Mouse (Mus musculus): Measurements from ENCODE around the gene Olfr1279. TPM values are rescaled to one million over a fixed set of nuclear protein-coding genes. Genes with fewer than 3 reads are reported as not detected.

The Olfr1279 gene
- not detected for polyA plus RNA-seq (2014; fragmentation: Illumina TruSeq; extraction: RNeasy Lipid Tissue Mini Kit (QIAGEN cat#74804))

GRCm38 (mm10) chr2:111300374-111300773 lies at the start of gene Olfr1279:
Olfr1279 (plus strand) TSS chr2:111300635.

GRCm38 (mm10) chr2:111254216-111254615 lies 46.2 kb upstream of the Olfr1279 start, which contains the start of gene Olfr1276:
Olfr1276 (plus strand) TSS chr2:111254516.

GRCm38 (mm10) chr2:111274006-111274405 lies 26.4 kb upstream of the Olfr1279 start, which contains the start of gene Olfr1277:
Olfr1277 (minus strand) TSS chr2:111274106.

GRCm38 (mm10) chr2:111289836-111290235 lies 10.6 kb upstream of the Olfr1279 start, which contains the start of gene Olfr1278:
Olfr1278 (plus strand) TSS chr2:111290136.

GRCm38 (mm10) chr2:111313717-111314116 lies 13.3 kb downstream of the Olfr1279 start, which contains the start of gene Olfr1280:
Olfr1280 (plus strand) TSS chr2:111314017.

GRCm38 (mm10) chr2:111326220-111326619 lies 25.8 kb downstream of the Olfr1279 start, which contains the start of gene Olfr1281:
Olfr1281 (plus strand) TSS chr2:111326520.

GRCm38 (mm10) chr2:111335976-111336375 lies 35.5 kb downstream of the Olfr1279 start, which contains the start of gene Olfr1282:
Olfr1282 (minus strand) TSS chr2:111336076.

Other genes with a start within 250 kb of the Olfr1279 start
- gene Gm13941, start 194.7 kb upstream of the Olfr1279 start, polyA plus RNA-seq (2014; fragmentation: Illumina TruSeq; extraction: RNeasy Lipid Tissue Mini Kit (QIAGEN cat#74804)): not detected
- gene Gm15130, start 147.7 kb upstream of the Olfr1279 start, polyA plus RNA-seq (2014; fragmentation: Illumina TruSeq; extraction: RNeasy Lipid Tissue Mini Kit (QIAGEN cat#74804)): not detected
- gene 4930430A15Rik, start 71.0 kb upstream of the Olfr1279 start, polyA plus RNA-seq (2014; fragmentation: Illumina TruSeq; extraction: RNeasy Lipid Tissue Mini Kit (QIAGEN cat#74804)): not detected
- gene Olfr1275, start 65.3 kb upstream of the Olfr1279 start, polyA plus RNA-seq (2014; fragmentation: Illumina TruSeq; extraction: RNeasy Lipid Tissue Mini Kit (QIAGEN cat#74804)): not detected
- not detected for gene Olfr1276, start 46.1 kb upstream of the Olfr1279 start, polyA plus RNA-seq (2014; fragmentation: Illumina TruSeq; extraction: RNeasy Lipid Tissue Mini Kit (QIAGEN cat#74804))
- gene Olfr1277, start 26.5 kb upstream of the Olfr1279 start, polyA plus RNA-seq (2014; fragmentation: Illumina TruSeq; extraction: RNeasy Lipid Tissue Mini Kit (QIAGEN cat#74804)): not detected
- gene Olfr1278, start 10.5 kb upstream of the Olfr1279 start, polyA plus RNA-seq (2014; fragmentation: Illumina TruSeq; extraction: RNeasy Lipid Tissue Mini Kit (QIAGEN cat#74804)): not detected
- not detected for gene Olfr1280, start 13.4 kb downstream of the Olfr1279 start, polyA plus RNA-seq (2014; fragmentation: Illumina TruSeq; extraction: RNeasy Lipid Tissue Mini Kit (QIAGEN cat#74804))
- gene Olfr1281, start 25.9 kb downstream of the Olfr1279 start, polyA plus RNA-seq (2014; fragmentation: Illumina TruSeq; extraction: RNeasy Lipid Tissue Mini Kit (QIAGEN cat#74804)): not detected
- gene Olfr1282, start 35.4 kb downstream of the Olfr1279 start, polyA plus RNA-seq (2014; fragmentation: Illumina TruSeq; extraction: RNeasy Lipid Tissue Mini Kit (QIAGEN cat#74804)): not detected
- not detected for gene Olfr1283, start 66.2 kb downstream of the Olfr1279 start, polyA plus RNA-seq (2014; fragmentation: Illumina TruSeq; extraction: RNeasy Lipid Tissue Mini Kit (QIAGEN cat#74804))
- gene Olfr1284, start 74.9 kb downstream of the Olfr1279 start, polyA plus RNA-seq (2014; fragmentation: Illumina TruSeq; extraction: RNeasy Lipid Tissue Mini Kit (QIAGEN cat#74804)): not detected
- gene Olfr1286, start 122.5 kb downstream of the Olfr1279 start, polyA plus RNA-seq (2014; fragmentation: Illumina TruSeq; extraction: RNeasy Lipid Tissue Mini Kit (QIAGEN cat#74804)): not detected
- not detected for gene Olfr1287, start 148.5 kb downstream of the Olfr1279 start, polyA plus RNA-seq (2014; fragmentation: Illumina TruSeq; extraction: RNeasy Lipid Tissue Mini Kit (QIAGEN cat#74804))
- gene Olfr1288, start 173.5 kb downstream of the Olfr1279 start, polyA plus RNA-seq (2014; fragmentation: Illumina TruSeq; extraction: RNeasy Lipid Tissue Mini Kit (QIAGEN cat#74804)): not detected
- not detected for gene Olfr1289, start 180.2 kb downstream of the Olfr1279 start, polyA plus RNA-seq (2014; fragmentation: Illumina TruSeq; extraction: RNeasy Lipid Tissue Mini Kit (QIAGEN cat#74804))
- not detected for gene Olfr1290, start 193.2 kb downstream of the Olfr1279 start, polyA plus RNA-seq (2014; fragmentation: Illumina TruSeq; extraction: RNeasy Lipid Tissue Mini Kit (QIAGEN cat#74804))
- not detected for gene Olfr1291-ps1, start 196.5 kb downstream of the Olfr1279 start, polyA plus RNA-seq (2014; fragmentation: Illumina TruSeq; extraction: RNeasy Lipid Tissue Mini Kit (QIAGEN cat#74804))
- not detected for gene Olfr1293-ps, start 224.6 kb downstream of the Olfr1279 start, polyA plus RNA-seq (2014; fragmentation: Illumina TruSeq; extraction: RNeasy Lipid Tissue Mini Kit (QIAGEN cat#74804))
- not detected for gene Olfr1294, start 239.7 kb downstream of the Olfr1279 start, polyA plus RNA-seq (2014; fragmentation: Illumina TruSeq; extraction: RNeasy Lipid Tissue Mini Kit (QIAGEN cat#74804))

Measured in ovary, adult 10 weeks (tissue).